Mouse (Mus musculus) CH12F3 (cell line): ENCODE measurements around the gene Noa1.

Experiments
- in situ Hi-C: fragments of 300-500 bp; cut with MboI; formaldehyde crosslinking; loops from 2 replicates; pipeline ENCODE4 v1.14.3; 2020; ENCODE audit warnings: low sequenced_read_pairs

The Noa1 gene

DNA sequence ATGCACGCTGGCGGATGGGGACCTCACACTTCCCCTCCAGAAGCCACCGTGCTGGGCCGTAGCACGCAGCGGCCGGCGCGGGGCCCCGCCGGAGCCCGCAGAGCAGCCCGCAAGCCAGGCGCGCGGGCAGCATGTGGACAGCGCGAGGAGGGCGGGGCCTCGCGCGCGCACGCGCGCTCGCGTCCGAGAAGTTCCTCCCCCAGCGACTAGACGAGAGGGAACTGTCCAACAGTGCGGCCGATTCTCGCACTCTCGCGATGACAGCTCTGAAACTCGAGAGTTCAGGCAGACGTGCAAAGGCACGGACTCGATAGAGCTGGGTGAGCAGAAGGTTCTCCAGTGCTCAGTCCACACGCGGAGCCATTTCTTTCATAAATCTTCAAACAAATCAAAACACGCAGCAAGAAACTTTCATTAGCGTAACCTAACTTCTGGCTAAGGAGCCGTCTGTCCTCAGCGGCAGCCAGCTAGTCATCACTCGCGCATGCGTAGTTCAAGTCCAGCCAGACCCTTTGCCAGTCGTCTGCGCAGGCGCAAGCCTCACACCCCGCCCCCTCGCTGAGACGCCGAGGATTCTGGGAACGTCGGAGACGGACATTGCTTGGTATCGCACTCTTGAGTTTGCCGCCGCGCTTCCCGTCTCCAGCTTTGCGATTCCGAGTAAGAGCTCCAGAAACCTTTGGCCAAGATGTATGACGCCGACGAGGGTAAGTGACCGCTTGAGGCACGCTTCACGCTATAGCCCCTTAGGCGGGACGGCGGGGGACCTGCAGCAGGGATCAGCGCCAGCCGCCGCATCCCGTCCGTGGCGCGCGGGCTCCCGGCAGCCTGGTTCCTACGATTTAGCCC is at the start of gene Noa1, which contains the start of gene Polr2b:
TSS of gene Noa1 (minus strand) at position 161 of the 849 bp plus-strand sequence.
TSS of gene Polr2b (plus strand) at position 224 of the 849 bp plus-strand sequence.
- in situ Hi-C loops = no loop called here

DNA sequence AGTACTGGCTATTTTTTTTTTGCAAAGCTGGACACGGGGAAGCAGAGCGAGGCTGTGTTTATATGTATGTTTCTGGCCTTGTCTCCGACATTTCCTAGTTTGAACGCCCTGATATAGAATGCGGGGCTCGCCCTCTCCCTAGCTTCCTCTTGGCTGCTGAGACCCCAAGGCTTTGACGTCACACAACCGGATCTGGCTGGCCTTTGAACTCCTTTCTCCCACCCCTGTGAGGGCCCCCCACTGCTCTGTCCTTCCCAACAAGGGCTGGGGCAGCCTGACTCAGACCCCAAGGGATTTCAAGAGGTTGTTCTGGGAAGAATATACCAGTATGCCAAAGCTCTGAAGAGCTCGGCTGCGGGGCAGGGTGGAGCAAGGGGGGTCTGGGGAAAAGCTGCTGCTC is 48.5 kb upstream of the Noa1 start:
- in situ Hi-C loops = loop anchor here (10.0 kb wide), 1 partner anchor 106 kb away; no protein-coding TSS in a partner anchor

DNA sequence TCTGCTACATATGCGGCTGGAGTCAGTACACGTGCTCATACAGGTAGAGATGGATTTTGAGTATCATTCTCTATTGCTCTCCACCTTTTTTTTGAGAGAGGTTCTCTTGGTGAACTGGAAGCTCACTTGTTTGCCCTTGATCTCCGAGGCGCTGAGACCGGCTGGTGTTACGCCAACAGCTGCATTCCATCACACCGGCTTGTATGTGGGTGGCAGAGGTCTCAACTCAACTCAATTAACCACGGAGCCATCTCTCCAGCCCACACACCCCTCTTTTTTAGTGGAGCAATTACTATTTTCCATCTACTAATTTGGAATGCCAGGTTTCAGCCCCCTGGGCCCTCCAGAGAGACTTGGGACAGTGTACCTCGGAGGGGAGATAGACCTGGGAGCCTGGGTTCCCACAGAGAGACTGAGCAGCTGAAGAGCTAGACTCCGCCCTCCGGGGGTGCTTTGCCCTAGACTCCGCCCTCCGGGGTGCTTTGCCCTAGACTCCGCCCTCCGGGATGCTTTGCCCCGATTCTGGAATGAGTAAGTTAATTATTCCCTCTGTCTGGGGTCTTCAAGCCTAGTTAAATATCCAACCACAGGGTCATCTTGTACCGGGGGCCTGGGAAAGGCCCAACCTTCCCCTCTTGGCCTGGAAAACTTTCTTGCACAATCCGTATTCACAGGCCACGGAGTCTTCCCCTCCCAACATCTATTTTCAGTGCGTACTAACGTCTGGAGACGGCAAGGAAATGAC is 47.7 kb upstream of the Noa1 start:
- in situ Hi-C loops = loop anchor here (10.0 kb wide), 1 partner anchor 107 kb away; no protein-coding TSS in a partner anchor

- in situ Hi-C loops = loop anchor here (10.0 kb wide), 1 partner anchor 109 kb away; no protein-coding TSS in a partner anchor
Measured at GRCm38 (mm10) chr5:77355307-77356265, 45.7 kb upstream of the Noa1 start.

DNA sequence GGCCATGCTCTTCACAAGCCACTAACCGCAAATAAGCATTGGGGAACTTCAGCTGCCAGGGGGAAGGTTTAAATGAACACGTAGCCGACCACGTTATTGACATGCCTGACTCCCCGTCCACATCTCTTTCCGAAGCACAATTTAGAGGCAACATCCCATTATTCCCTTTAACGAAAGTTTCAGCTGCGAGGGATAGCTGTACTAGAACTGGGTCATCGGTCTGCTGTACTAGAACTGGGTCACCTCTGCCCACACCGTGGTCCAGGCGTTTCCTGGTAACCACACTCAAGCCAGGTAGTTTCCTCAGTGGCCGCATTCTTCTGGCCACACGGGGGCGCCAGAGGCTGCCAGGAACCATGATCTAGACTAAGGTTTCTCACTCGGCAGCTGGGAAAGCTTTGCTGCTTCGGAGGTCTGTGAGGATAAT is 44.5 kb upstream of the Noa1 start:
- in situ Hi-C loops = loop anchor here (10.0 kb wide), 1 partner anchor 110 kb away; no protein-coding TSS in a partner anchor

DNA sequence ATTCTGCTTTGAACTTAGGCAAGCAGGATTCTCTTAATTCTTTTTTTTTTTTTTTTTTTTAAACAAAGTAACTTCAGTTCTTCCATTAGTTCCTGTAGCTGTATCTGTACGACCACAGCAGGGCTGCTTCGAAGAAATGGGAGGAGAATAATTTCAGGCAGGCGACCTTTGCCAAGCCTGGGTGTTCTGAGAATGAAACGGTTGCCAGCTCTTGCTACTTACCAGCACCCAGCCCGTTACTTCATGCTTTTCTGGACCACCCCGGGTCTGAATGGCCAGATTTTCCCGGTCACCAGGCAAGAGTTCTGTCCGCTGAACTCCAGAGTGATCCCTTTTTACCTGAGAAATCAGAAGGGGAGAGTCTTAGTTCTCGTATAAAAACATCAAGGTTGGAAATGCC is 41.8 kb upstream of the Noa1 start:
- in situ Hi-C loops = loop anchor here (10.0 kb wide), 1 partner anchor 113 kb away; no protein-coding TSS in a partner anchor

GRCm38 (mm10) chr5:77349971-77350658 is 40.2 kb upstream of the Noa1 start:
- in situ Hi-C loops = loop anchor here (10.0 kb wide), 1 partner anchor 115 kb away; no protein-coding TSS in a partner anchor

GRCm38 (mm10) chr5:77348901-77349300 is 39.0 kb upstream of the Noa1 start:
- in situ Hi-C loops = no loop called here

GRCm38 (mm10) chr5:77340033-77340432 is 30.1 kb upstream of the Noa1 start:
- in situ Hi-C loops = no loop called here

- in situ Hi-C loops = no loop called here
Measured at GRCm38 (mm10) chr5:77330154-77330553, 20.3 kb upstream of the Noa1 start.

DNA sequence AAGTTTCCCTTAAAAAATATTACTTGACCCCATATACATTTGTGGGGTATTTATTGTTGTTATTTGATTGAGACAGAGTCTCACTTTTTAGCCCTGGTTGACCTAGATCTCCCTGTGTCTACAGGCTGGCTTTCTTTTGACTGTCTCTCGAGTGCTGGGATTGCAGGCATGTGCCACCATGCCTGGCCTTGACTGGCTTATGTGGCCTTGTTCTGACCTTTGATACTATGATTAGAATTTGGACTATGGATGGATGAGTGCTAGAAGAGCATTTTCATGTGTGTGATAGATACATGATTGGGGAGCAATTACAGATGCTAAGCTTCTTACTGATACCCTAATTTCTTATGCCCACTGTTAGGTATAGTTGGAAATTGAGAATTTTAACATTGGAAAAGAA is 15.1 kb upstream of the Noa1 start:
- in situ Hi-C loops = no loop called here

GRCm38 (mm10) chr5:77314986-77315385 is 5.1 kb upstream of the Noa1 start:
- in situ Hi-C loops = no loop called here

- in situ Hi-C loops = no loop called here
Measured at GRCm38 (mm10) chr5:77314206-77314605, 4.3 kb upstream of the Noa1 start.

GRCm38 (mm10) chr5:77309051-77309906 is 605 bp downstream of the Noa1 start:
- in situ Hi-C loops = no loop called here

DNA sequence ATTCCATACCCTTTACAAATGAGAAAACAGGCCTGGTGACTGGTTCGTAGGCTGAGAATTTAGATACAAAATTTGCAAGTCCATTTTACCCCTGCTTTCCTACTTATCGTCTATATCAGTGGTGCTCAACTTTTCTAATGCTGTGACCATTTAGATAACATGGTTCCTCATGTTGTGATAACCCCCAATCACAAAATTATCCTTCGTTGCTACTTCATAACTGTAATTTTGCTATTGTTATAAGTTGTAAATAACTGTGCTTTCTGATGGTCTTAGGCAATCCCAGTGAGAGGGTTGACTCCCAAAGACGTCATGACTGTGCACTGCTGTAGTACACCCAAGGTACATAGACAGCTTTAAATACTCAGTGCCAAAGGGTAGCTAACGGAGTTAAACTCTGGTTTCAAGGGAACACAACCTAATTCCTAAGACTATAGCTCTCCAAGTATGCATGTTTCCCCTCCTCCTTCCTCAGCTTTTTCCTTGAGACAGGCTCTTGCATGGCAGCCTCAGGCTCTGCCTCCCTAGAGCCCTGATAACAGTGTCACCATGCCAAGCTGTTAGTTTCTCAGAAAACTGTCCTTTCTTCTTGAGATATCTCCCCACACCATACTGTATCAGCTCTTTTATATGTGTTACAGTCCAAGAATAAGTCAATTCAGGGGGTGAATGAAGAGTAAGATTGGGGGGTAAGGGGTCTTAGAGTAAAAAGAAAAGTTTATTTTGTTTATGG is 1.9 kb downstream of the Noa1 start:
- in situ Hi-C loops = no loop called here

GRCm38 (mm10) chr5:77301296-77301903 is 8.5 kb downstream of the Noa1 start:
- in situ Hi-C loops = no loop called here

- in situ Hi-C loops = no loop called here
Measured at GRCm38 (mm10) chr5:77299486-77299885, 10.4 kb downstream of the Noa1 start.
